Mouse (Mus musculus) small intestine, adult 2 months (tissue): ENCODE measurements around the gene Cachd1.

Experiments used
- CTCF ChIP-seq: fragments of 200-500 bp; IDR thresholded peaks from 2 replicates; pipeline ENCODE4 v1.5.1; 2012; ENCODE audit warnings: low read depth, mild to moderate bottlenecking, control low read depth, inconsistent platforms, low read length, moderate library complexity, mixed read lengths; ENCODE audit not compliant: insufficient replicate concordance, insufficient read length; ENCODE audit errors: extremely low read depth
- POLR2A ChIP-seq: fragments of 200-500 bp; IDR thresholded peaks from 2 replicates; pipeline ENCODE4 v1.6.1; 2012; ENCODE audit warnings: low read depth, mild to moderate bottlenecking, control low read depth, inconsistent platforms, low read length, moderate library complexity

DNA sequence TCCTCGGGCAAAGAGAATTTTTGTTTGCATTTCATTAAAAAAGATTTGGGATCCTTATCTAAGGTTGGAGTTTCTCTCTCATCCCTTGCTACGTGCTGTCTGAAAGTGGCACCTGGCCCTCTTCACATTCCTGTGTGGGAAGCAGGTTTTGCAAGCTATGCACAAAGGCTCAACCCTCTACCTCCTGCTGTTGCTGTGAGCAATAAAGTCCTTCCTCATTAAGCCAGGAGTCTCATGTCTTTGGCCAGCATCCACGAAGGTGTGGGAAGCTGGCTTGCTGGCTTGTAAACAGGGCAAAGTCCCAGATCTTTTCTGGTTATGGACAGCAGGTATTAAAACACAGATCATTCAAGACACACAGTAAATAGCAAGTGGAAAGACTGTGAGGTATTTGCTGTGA, 7.9 kb upstream of the Cachd1 start:
- TF ChIP-seq POLR2A (no peak), CTCF (no peak)
